Mouse (Mus musculus) erythroblast, embryonic 14.5 days (primary cell): ENCODE measurements around the gene Wwp2. TPM values are rescaled to one million over a fixed set of nuclear protein-coding genes. Genes with fewer than 3 reads are reported as not detected.

ENCODE experiments used
- H3K27me3 ChIP-seq: 2 replicates; pipeline ENCODE4 v1.6.1; 2012; ENCODE audit warnings: inconsistent platforms; ENCODE audit not compliant: control insufficient read depth
- H3K36me3 ChIP-seq: 2 replicates; pipeline ENCODE4 v1.6.1; 2012; ENCODE audit warnings: mild to moderate bottlenecking, inconsistent platforms; ENCODE audit not compliant: control insufficient read depth
- H3K4me1 ChIP-seq: 2 replicates; pipeline ENCODE4 v1.6.1; 2012; ENCODE audit warnings: inconsistent platforms; ENCODE audit not compliant: control insufficient read depth
- H3K4me3 ChIP-seq: replicated peaks from 2 replicates; pipeline ENCODE3; 2012; ENCODE audit warnings: moderate library complexity, mild to moderate bottlenecking, inconsistent platforms
- H3K9me3 ChIP-seq: 2 replicates; pipeline ENCODE4 v1.6.1; 2012; ENCODE audit warnings: low read length, inconsistent platforms, mixed read lengths; ENCODE audit not compliant: control insufficient read depth
- GATA1 ChIP-seq: IDR thresholded peaks from 2 replicates; pipeline ENCODE4 v1.6.1; 2012; ENCODE audit warnings: low read length, inconsistent platforms, mixed read lengths
- TAL1 ChIP-seq: IDR thresholded peaks from 3 replicates; pipeline ENCODE4 v1.6.1; 2012; ENCODE audit warnings: low read length, inconsistent platforms, mixed read lengths
- polyA plus RNA-seq: library from polyadenylated mRNA; stranded (reverse); fragments of >175 nt; gene quantifications from 2 replicates; pipeline ENCODE4 v1.2.3, GENCODE M21; 2012

The Wwp2 gene
- polyA plus RNA-seq, 1 experiment: 11.3 TPM

- TF ChIP-seq GATA1: no peak
- no peak for TF ChIP-seq TAL1
- Histone ChIP-seq H3K27me3 (no peaks in the 10 kb centered on the region), H3K9me3 (no peaks in the 10 kb centered on the region), H3K36me3 (peaks cover 22% of the 10 kb centered on the region), H3K4me3 (no peak overlapping the region), H3K4me1 (peaks cover 31% of the 10 kb centered on the region)
Measured at GRCm38 (mm10) chr8:107574771-107575170, 138.6 kb downstream of the Wwp2 start.

- TF ChIP-seq GATA1 (no peak), TAL1 (no peak)
- peaks cover 31% of the 10 kb centered on the region for H3K4me1 ChIP-seq
- H3K4me3 ChIP-seq: peak overlapping the region; percentile 17
- H3K27me3 ChIP-seq: no peaks in the 10 kb centered on the region
- H3K36me3 ChIP-seq: peaks cover 42% of the 10 kb centered on the region
- H3K9me3 ChIP-seq: no peaks in the 10 kb centered on the region
Measured at GRCm38 (mm10) chr8:107576702-107577101, 140.5 kb downstream of the Wwp2 start.

- Histone ChIP-seq H3K9me3 (no peaks in the 10 kb centered on the region), H3K4me3 (no peak overlapping the region), H3K27me3 (no peaks in the 10 kb centered on the region), H3K4me1 (peaks cover 31% of the 10 kb centered on the region), H3K36me3 (peaks cover 51% of the 10 kb centered on the region)
- peak; percentile 73 for TF ChIP-seq TAL1
- TF ChIP-seq GATA1: peak; percentile 47; the same call in 1 of the 2 replicates
Measured at GRCm38 (mm10) chr8:107577640-107578039, 141.5 kb downstream of the Wwp2 start.

- Histone ChIP-seq H3K27me3 (no peaks in the 10 kb centered on the region), H3K4me3 (no peak overlapping the region), H3K4me1 (peaks cover 31% of the 10 kb centered on the region), H3K36me3 (peaks cover 56% of the 10 kb centered on the region), H3K9me3 (no peaks in the 10 kb centered on the region)
- TF ChIP-seq GATA1: no peak
- TF ChIP-seq TAL1: no peak
Measured at GRCm38 (mm10) chr8:107578132-107578531, 142.0 kb downstream of the Wwp2 start.

- H3K36me3 ChIP-seq: peaks cover 60% of the 10 kb centered on the region
- TF ChIP-seq TAL1: no peak
- TF ChIP-seq GATA1: no peak
Measured at GRCm38 (mm10) chr8:107578541-107578940, 142.4 kb downstream of the Wwp2 start.

GRCm38 (mm10) chr8:107580879-107581278 is 144.7 kb downstream of the Wwp2 start:
- H3K9me3 ChIP-seq: no peaks in the 10 kb centered on the region
- no peaks in the 10 kb centered on the region for H3K27me3 ChIP-seq
- no peak overlapping the region for H3K4me3 ChIP-seq
- H3K36me3 ChIP-seq: peaks cover 83% of the 10 kb centered on the region
- peaks cover 37% of the 10 kb centered on the region for H3K4me1 ChIP-seq
- TF ChIP-seq TAL1 (no peak), GATA1 (no peak)

More at GRCm38 (mm10) chr8:107578541-107578940, 142.4 kb downstream of the Wwp2 start:
- Histone ChIP-seq H3K4me1 (peaks cover 31% of the 10 kb centered on the region), H3K4me3 (no peak overlapping the region), H3K9me3 (no peaks in the 10 kb centered on the region), H3K27me3 (no peaks in the 10 kb centered on the region)

- Histone ChIP-seq H3K4me1 (peaks cover 40% of the 10 kb centered on the region), H3K4me3 (no peak overlapping the region), H3K9me3 (no peaks in the 10 kb centered on the region), H3K27me3 (no peaks in the 10 kb centered on the region), H3K36me3 (peaks cover 89% of the 10 kb centered on the region)
- no peak for TF ChIP-seq TAL1
- TF ChIP-seq GATA1: no peak
Measured at GRCm38 (mm10) chr8:107581536-107581935, 145.4 kb downstream of the Wwp2 start.

GRCm38 (mm10) chr8:107582136-107582535 is 146.0 kb downstream of the Wwp2 start:
- peaks cover 91% of the 10 kb centered on the region for H3K36me3 ChIP-seq
- H3K4me1 ChIP-seq: peaks cover 40% of the 10 kb centered on the region
- TF ChIP-seq TAL1 (no peak), GATA1 (no peak)
- H3K27me3 ChIP-seq: no peaks in the 10 kb centered on the region
- no peaks in the 10 kb centered on the region for H3K9me3 ChIP-seq
- no peak overlapping the region for H3K4me3 ChIP-seq

GRCm38 (mm10) chr8:107587429-107587994 is 151.3 kb downstream of the Wwp2 start:
- Histone ChIP-seq H3K9me3 (no peaks in the 10 kb centered on the region), H3K4me3 (peak overlapping the region; percentile 90), H3K27me3 (peaks cover 6% of the 10 kb centered on the region; the same call in 1 of the 2 replicates), H3K36me3 (peaks cover 42% of the 10 kb centered on the region), H3K4me1 (peaks cover 23% of the 10 kb centered on the region)
- TF ChIP-seq GATA1 (no peak), TAL1 (no peak)
